Mouse (Mus musculus): ENCODE data around the gene Ros1. TPM values are rescaled to one million over a fixed set of nuclear protein-coding genes. Genes with fewer than 3 reads are reported as not detected.

Ros1 gene
- 0.05 TPM for polyA plus RNA-seq (2017; shearing (Covaris generic))

DNA sequence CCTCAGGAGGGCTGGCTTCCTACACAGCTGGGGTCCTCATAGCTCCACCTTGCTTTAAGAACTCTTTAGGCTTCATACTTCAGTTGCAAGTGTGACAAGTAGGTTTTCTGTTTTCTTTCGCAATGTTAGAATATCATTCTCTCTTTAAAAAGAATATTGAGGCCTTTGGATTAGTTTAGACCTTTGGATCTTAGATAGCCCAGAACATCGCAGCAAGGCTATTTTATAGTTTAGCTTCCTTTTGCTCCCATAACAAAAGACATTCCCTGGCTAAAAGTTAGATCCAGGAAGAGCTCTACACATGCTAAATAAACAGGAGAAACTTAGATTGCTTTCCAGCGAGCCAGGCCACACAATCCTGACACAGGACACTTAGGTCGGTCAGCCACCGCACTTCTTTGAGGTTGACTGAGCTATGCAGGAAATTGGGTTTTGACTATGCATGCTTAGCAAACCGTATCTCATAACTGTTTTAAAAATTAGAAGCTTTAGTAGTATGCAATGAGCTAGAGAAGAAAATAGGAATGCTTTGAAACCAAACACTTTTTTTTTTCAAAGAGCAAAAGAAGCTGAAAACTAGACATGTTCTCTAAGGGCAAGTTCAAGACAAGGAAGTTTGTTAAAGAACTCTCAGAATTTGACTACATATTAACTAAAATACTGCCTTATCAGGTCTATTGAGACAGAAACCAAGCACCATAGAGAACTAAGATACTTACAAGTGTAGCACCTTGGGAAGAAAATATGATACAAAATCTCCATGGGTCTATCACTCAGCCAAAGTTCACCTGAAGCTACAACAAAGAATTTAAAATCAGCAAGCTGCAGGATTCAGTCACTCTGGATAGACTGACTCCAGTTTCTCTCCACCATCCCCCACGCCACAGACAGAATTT lies at the start of gene Ros1:
Ros1 (minus strand) TSS at position 288 of the 896 bp plus-strand sequence.

DNA sequence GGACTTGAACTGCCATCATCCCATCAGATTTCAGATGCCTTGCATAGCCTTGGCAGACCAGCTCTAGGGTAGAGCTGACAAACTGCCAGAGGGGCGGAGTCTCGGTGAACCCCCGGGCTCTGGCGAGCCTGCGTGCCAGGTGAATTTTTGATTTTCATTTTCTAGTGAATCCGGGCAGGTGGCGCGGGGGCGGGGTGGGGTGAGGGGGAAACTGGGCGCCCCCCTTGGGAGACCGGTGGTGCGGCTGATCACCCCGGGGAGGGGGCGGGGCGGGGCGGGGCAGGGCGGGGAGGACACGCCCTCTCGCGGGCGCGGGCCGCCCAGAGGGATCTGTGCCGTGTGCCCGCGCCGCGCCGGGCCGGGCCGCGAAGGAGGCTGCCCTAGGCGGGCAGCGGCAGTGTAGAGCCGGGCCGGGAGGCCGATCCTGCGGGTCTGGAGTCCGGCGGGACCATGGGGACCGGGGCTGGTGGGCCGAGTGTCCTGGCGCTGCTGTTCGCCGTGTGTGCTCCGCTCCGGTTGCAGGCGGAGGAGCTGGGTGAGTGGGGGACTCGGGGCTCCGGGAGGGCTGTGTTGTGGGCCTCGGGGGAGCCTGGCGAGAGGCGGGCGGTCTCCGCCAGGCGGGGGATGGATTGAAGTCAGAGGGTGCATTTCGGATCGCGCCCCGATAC lies 38.4 kb upstream of the Ros1 start, which contains the start of gene Dcbld1:
Dcbld1 (plus strand) TSS at position 319 of the 668 bp plus-strand sequence.

DNA sequence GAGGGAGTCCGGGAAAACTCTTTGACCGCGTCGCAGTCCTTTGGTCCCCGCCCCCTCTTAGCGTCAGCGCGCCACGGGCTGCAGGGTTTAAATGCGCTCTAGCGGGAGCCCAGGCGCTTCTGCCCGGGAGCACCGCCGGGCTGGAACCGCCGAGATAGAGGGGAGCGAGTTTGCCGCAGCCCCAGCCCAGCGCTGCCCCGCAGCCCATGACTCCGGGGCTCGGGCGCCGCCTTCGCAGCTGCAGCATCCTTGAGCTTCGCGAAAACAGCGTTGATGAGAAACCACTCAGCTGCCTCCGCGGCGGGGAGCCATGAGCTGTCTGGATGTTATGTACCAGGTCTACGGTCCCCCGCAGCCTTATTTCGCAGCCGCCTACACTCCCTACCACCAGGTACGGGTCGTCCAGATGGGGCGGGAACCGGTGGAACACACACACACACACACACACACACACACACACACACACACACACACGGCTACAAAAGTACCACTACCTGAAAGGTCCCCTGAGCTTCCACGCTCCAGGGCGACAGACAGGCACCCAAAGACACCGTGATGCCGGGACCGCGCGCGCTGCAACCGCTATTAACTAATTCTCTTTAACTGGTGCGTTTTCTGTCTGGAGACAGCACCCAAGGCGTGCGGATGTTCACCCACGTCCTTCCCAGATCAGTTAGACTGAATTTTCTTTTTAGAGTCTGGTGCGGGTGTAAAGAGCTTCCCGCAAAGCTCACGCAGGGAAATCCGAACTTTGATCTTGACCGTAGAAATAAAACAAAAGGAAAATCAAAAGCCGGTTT lies 172.4 kb downstream of the Ros1 start, which contains the start of gene Vgll2:
Vgll2 (plus strand) TSS at position 90 of the 800 bp plus-strand sequence.

Other genes with a start within 250 kb of the Ros1 start
- not detected for gene Vgll2, start 172.7 kb downstream of the Ros1 start, polyA plus RNA-seq (2017; shearing (Covaris generic))
- not detected for gene Dcbld1, start 38.4 kb upstream of the Ros1 start, polyA plus RNA-seq (2017; shearing (Covaris generic))
- gene Gm26741, start 163.5 kb upstream of the Ros1 start, polyA plus RNA-seq (2017; shearing (Covaris generic)), result 10.9 TPM
- 19.1 TPM for gene Gopc, start 186.9 kb upstream of the Ros1 start, polyA plus RNA-seq (2017; shearing (Covaris generic))
- not detected for gene Nepn, start 193.7 kb upstream of the Ros1 start, polyA plus RNA-seq (2017; shearing (Covaris generic))
- 21.2 TPM for gene Nus1, start 222.3 kb upstream of the Ros1 start, polyA plus RNA-seq (2017; shearing (Covaris generic))

Measured in naive thymus-derived CD4-positive, alpha-beta T cell, adult 5 months (primary cell).